Mouse (Mus musculus): ENCODE results near the gene Cdh15. TPM values are rescaled to one million over a fixed set of nuclear protein-coding genes. Genes with fewer than 3 reads are reported as not detected.

Cdh15 gene
- polyA plus RNA-seq, 1 experiment from 2014 or later, result 0.37 TPM

GRCm38 (mm10) chr8:122859843-122860242 is 12.1 kb downstream of the Cdh15 start:
- ATAC-seq (replicated peaks; ENCODE audit: low FRiP score, low read depth) (no peak), DNase-seq (ENCODE audit: low spot score) (no peak)
- WGBS, result 50% methylated on average over 13 of the region's 13 CpGs
- Histone ChIP-seq H3K4me3 (replicated peaks; ENCODE audit: low read depth, low read length) (no peak overlapping the region), H3K9me3 (replicated peaks; ENCODE audit: low read length) (no peaks in the 10 kb centered on the region), H3K4me1 (replicated peaks; ENCODE audit: insufficient read depth, low read length) (no peaks in the 10 kb centered on the region), H3K36me3 (ENCODE audit: insufficient read depth, low read length) (no peaks in the 10 kb centered on the region), H3K27ac (no peak overlapping the region), H3K9ac (ENCODE audit: low read depth, low read length) (no peak overlapping the region), H3K27me3 (ENCODE audit: insufficient read depth, low read length) (no peaks in the 10 kb centered on the region), H3K4me2 (ENCODE audit: low read length) (no peak overlapping the region)
- TF ChIP-seq CTCF (IDR thresholded peaks at IDR 0.05; ENCODE audit: low read depth), result no peak

- no peak overlapping the region for H3K9ac ChIP-seq (ENCODE audit: low read depth, low read length)
- no peak overlapping the region for H3K4me3 ChIP-seq (replicated peaks; ENCODE audit: low read depth, low read length)
- H3K36me3 ChIP-seq (ENCODE audit: insufficient read depth, low read length), result no peaks in the 10 kb centered on the region
- no peaks in the 10 kb centered on the region for H3K4me1 ChIP-seq (replicated peaks; ENCODE audit: insufficient read depth, low read length)
- peak overlapping the region; percentile 25 for H3K4me2 ChIP-seq (ENCODE audit: low read length)
- TF ChIP-seq CTCF (IDR thresholded peaks at IDR 0.05; ENCODE audit: low read depth), result no peak
- H3K27me3 ChIP-seq (ENCODE audit: insufficient read depth, low read length), result no peaks in the 10 kb centered on the region
- DNase-seq (ENCODE audit: low spot score) (no peak), ATAC-seq (replicated peaks; ENCODE audit: low FRiP score, low read depth) (no peak)
- 66% methylated on average over 26 of the region's 26 CpGs for WGBS
- no peaks in the 10 kb centered on the region for H3K9me3 ChIP-seq (replicated peaks; ENCODE audit: low read length)
- no peak overlapping the region for H3K27ac ChIP-seq
These were observed 17.0 kb downstream of the Cdh15 start for GRCm38 (mm10) chr8:122864719-122865129.

GRCm38 (mm10) chr8:122865441-122865840 is 17.7 kb downstream of the Cdh15 start:
- no peak overlapping the region for H3K27ac ChIP-seq
- H3K4me3 ChIP-seq (replicated peaks; ENCODE audit: low read depth, low read length), result no peak overlapping the region
- no peak for ATAC-seq (replicated peaks; ENCODE audit: low FRiP score, low read depth)
- no peaks in the 10 kb centered on the region for H3K4me1 ChIP-seq (replicated peaks; ENCODE audit: insufficient read depth, low read length)
- H3K9me3 ChIP-seq (replicated peaks; ENCODE audit: low read length), result no peaks in the 10 kb centered on the region
- no peak overlapping the region for H3K9ac ChIP-seq (ENCODE audit: low read depth, low read length)
- H3K27me3 ChIP-seq (ENCODE audit: insufficient read depth, low read length), result no peaks in the 10 kb centered on the region
- DNase-seq (ENCODE audit: low spot score), result peak; percentile 39
- H3K4me2 ChIP-seq (ENCODE audit: low read length), result peak overlapping the region; percentile 25; the same call in 1 of the 2 replicates
- WGBS, result 62% methylated on average over 10 of the region's 10 CpGs
- peak; percentile 55 for TF ChIP-seq CTCF (IDR thresholded peaks at IDR 0.05; ENCODE audit: low read depth)
- H3K36me3 ChIP-seq (ENCODE audit: insufficient read depth, low read length), result no peaks in the 10 kb centered on the region

- DNase-seq (ENCODE audit: low spot score) (no peak), ATAC-seq (replicated peaks; ENCODE audit: low FRiP score, low read depth) (no peak)
- Histone ChIP-seq H3K4me1 (replicated peaks; ENCODE audit: insufficient read depth, low read length) (no peaks in the 10 kb centered on the region), H3K4me2 (ENCODE audit: low read length) (no peak overlapping the region), H3K36me3 (ENCODE audit: insufficient read depth, low read length) (no peaks in the 10 kb centered on the region), H3K27me3 (ENCODE audit: insufficient read depth, low read length) (no peaks in the 10 kb centered on the region), H3K9ac (ENCODE audit: low read depth, low read length) (no peak overlapping the region), H3K4me3 (replicated peaks; ENCODE audit: low read depth, low read length) (no peak overlapping the region), H3K27ac (no peak overlapping the region), H3K9me3 (replicated peaks; ENCODE audit: low read length) (no peaks in the 10 kb centered on the region)
- 82% methylated on average over 8 of the region's 8 CpGs for WGBS
- no peak for TF ChIP-seq CTCF (IDR thresholded peaks at IDR 0.05; ENCODE audit: low read depth)
These were observed 18.5 kb downstream of the Cdh15 start for GRCm38 (mm10) chr8:122866231-122866630.

- Histone ChIP-seq H3K9ac (ENCODE audit: low read depth, low read length) (no peak overlapping the region), H3K9me3 (replicated peaks; ENCODE audit: low read length) (no peaks in the 10 kb centered on the region), H3K36me3 (ENCODE audit: insufficient read depth, low read length) (no peaks in the 10 kb centered on the region), H3K27ac (no peak overlapping the region), H3K27me3 (ENCODE audit: insufficient read depth, low read length) (no peaks in the 10 kb centered on the region), H3K4me2 (ENCODE audit: low read length) (no peak overlapping the region), H3K4me3 (replicated peaks; ENCODE audit: low read depth, low read length) (no peak overlapping the region), H3K4me1 (replicated peaks; ENCODE audit: insufficient read depth, low read length) (no peaks in the 10 kb centered on the region)
- no peak for DNase-seq (ENCODE audit: low spot score)
- ATAC-seq (replicated peaks; ENCODE audit: low FRiP score, low read depth), result no peak
- no peak for TF ChIP-seq CTCF (IDR thresholded peaks at IDR 0.05; ENCODE audit: low read depth)
- WGBS, result 92% methylated on average over 6 of the region's 6 CpGs
These were observed 20.2 kb downstream of the Cdh15 start for GRCm38 (mm10) chr8:122867982-122868381.

- H3K9ac ChIP-seq (ENCODE audit: low read depth, low read length), result no peak overlapping the region
These were observed 22.7 kb downstream of the Cdh15 start for GRCm38 (mm10) chr8:122870377-122870863.

GRCm38 (mm10) chr8:122871663-122872062 is 23.9 kb downstream of the Cdh15 start:
- Histone ChIP-seq H3K27ac (no peak overlapping the region), H3K36me3 (ENCODE audit: insufficient read depth, low read length) (no peaks in the 10 kb centered on the region), H3K4me1 (replicated peaks; ENCODE audit: insufficient read depth, low read length) (no peaks in the 10 kb centered on the region), H3K27me3 (ENCODE audit: insufficient read depth, low read length) (no peaks in the 10 kb centered on the region), H3K4me2 (ENCODE audit: low read length) (no peak overlapping the region), H3K4me3 (replicated peaks; ENCODE audit: low read depth, low read length) (no peak overlapping the region), H3K9ac (ENCODE audit: low read depth, low read length) (no peak overlapping the region), H3K9me3 (replicated peaks; ENCODE audit: low read length) (no peaks in the 10 kb centered on the region)
- WGBS, result 71% methylated on average over 9 of the region's 9 CpGs
- no peak for DNase-seq (ENCODE audit: low spot score)
- ATAC-seq (replicated peaks; ENCODE audit: low FRiP score, low read depth), result no peak
- TF ChIP-seq CTCF (IDR thresholded peaks at IDR 0.05; ENCODE audit: low read depth), result no peak

More at GRCm38 (mm10) chr8:122870377-122870863, 22.7 kb downstream of the Cdh15 start:
- Histone ChIP-seq H3K27me3 (ENCODE audit: insufficient read depth, low read length) (no peaks in the 10 kb centered on the region), H3K36me3 (ENCODE audit: insufficient read depth, low read length) (no peaks in the 10 kb centered on the region), H3K4me1 (replicated peaks; ENCODE audit: insufficient read depth, low read length) (no peaks in the 10 kb centered on the region), H3K27ac (no peak overlapping the region), H3K4me2 (ENCODE audit: low read length) (peak overlapping the region; percentile 14; the same call in 1 of the 2 replicates), H3K4me3 (replicated peaks; ENCODE audit: low read depth, low read length) (no peak overlapping the region), H3K9me3 (replicated peaks; ENCODE audit: low read length) (no peaks in the 10 kb centered on the region)
- 23% methylated on average over 31 of the region's 31 CpGs for WGBS
- ATAC-seq (replicated peaks; ENCODE audit: low FRiP score, low read depth) (peak; percentile 27; the same call in 1 of the 2 replicates), DNase-seq (ENCODE audit: low spot score) (no peak)
- no peak for TF ChIP-seq CTCF (IDR thresholded peaks at IDR 0.05; ENCODE audit: low read depth)
